Mouse (Mus musculus): ENCODE data around the gene Mprip.

Mprip gene

GRCm38 (mm10) chr11:59801881-59802280, 140.8 kb downstream of the Mprip start:
- no peak for DNase-seq (ENCODE audit: low spot score in 2 of 2)

- no peak for DNase-seq (ENCODE audit: low spot score in 2 of 2)
Measured at GRCm38 (mm10) chr11:59803516-59803915, 142.4 kb downstream of the Mprip start.

GRCm38 (mm10) chr11:59804409-59805110, 143.5 kb downstream of the Mprip start:
- no peak for DNase-seq (ENCODE audit: low spot score in 2 of 2)

GRCm38 (mm10) chr11:59805256-59805655, 144.2 kb downstream of the Mprip start:
- no peak for DNase-seq (ENCODE audit: low spot score in 2 of 2)

- no peak for DNase-seq (ENCODE audit: low spot score in 2 of 2)
Measured at GRCm38 (mm10) chr11:59805656-59806055, 144.6 kb downstream of the Mprip start.

- no peak for DNase-seq (ENCODE audit: low spot score in 2 of 2)
Measured at GRCm38 (mm10) chr11:59808170-59808960, 147.3 kb downstream of the Mprip start.

- no peak for DNase-seq (ENCODE audit: low spot score in 2 of 2)
Measured at GRCm38 (mm10) chr11:59809071-59809669, 148.1 kb downstream of the Mprip start.

GRCm38 (mm10) chr11:59809670-59810474, 148.8 kb downstream of the Mprip start, which contains the start of gene Flcn:
Flcn (minus strand) TSS chr11:59810016.
- DNase-seq (ENCODE audit: low spot score in 2 of 2): peak; percentile 87 to 88

GRCm38 (mm10) chr11:59810480-59811158, 149.5 kb downstream of the Mprip start:
- no peak for DNase-seq (ENCODE audit: low spot score in 2 of 2)

- DNase-seq (ENCODE audit: low spot score in 2 of 2): no peak
Measured at GRCm38 (mm10) chr11:59811211-59811610, 150.1 kb downstream of the Mprip start.

- no peak for DNase-seq (ENCODE audit: low spot score in 2 of 2)
Measured at GRCm38 (mm10) chr11:59813276-59813675, 152.2 kb downstream of the Mprip start.

- no peak for DNase-seq (ENCODE audit: low spot score in 2 of 2)
Measured at GRCm38 (mm10) chr11:59814311-59814710, 153.2 kb downstream of the Mprip start.

GRCm38 (mm10) chr11:59814936-59815335, 153.8 kb downstream of the Mprip start:
- DNase-seq (ENCODE audit: low spot score in 2 of 2): no peak

GRCm38 (mm10) chr11:59815482-59816065, 154.5 kb downstream of the Mprip start:
- no peak for DNase-seq (ENCODE audit: low spot score in 2 of 2)

- no peak for DNase-seq (ENCODE audit: low spot score in 2 of 2)
Measured at GRCm38 (mm10) chr11:59817916-59818315, 156.8 kb downstream of the Mprip start.

- DNase-seq (ENCODE audit: low spot score in 2 of 2): no peak
Measured at GRCm38 (mm10) chr11:59821625-59822024, 160.5 kb downstream of the Mprip start.
